Mouse (Mus musculus) limb, embryonic 14.5 days (tissue): ENCODE results near the gene Ccnjl. TPM values are rescaled to one million over a fixed set of nuclear protein-coding genes. Genes with fewer than 3 reads are reported as not detected.

Experiments
- ATAC-seq: fragments of 200-750 bp; cut with Nextera tagmentation; 2 replicates; pipeline ENCODE4 v1.8.0; 2017; ENCODE audit warnings: low read depth, moderate number of reproducible peaks, moderate TSS enrichment; ENCODE audit not compliant: low FRiP score
- DNase-seq: peaks from one replicate; pipeline ENCODE4 v3.0.0-alpha.2; 2015; ENCODE audit warnings: low spot score
- H3K27ac ChIP-seq: fragments of 300-500 bp; sonication (generic); replicated peaks from 2 replicates; pipeline ENCODE4 v1.5.1; 2014; ENCODE audit warnings: low read depth, mild to moderate bottlenecking, low read length, moderate library complexity, mixed read lengths
- H3K27me3 ChIP-seq: fragments of 300-500 bp; sonication (generic); 2 replicates; pipeline ENCODE4 v1.6.1; 2014; ENCODE audit warnings: low read length, mixed read lengths; ENCODE audit not compliant: control insufficient read depth, insufficient read depth
- H3K36me3 ChIP-seq: fragments of 300-500 bp; sonication (generic); 2 replicates; pipeline ENCODE4 v1.6.1; 2014; ENCODE audit warnings: mild to moderate bottlenecking, low read length, moderate library complexity, mixed read lengths; ENCODE audit not compliant: control insufficient read depth, insufficient read depth
- H3K4me1 ChIP-seq: fragments of 300-500 bp; sonication (generic); 2 replicates; pipeline ENCODE4 v1.6.1; 2014; ENCODE audit warnings: antibody characterized with exemption, low read length, mixed read lengths; ENCODE audit not compliant: control insufficient read depth, insufficient read depth
- H3K4me2 ChIP-seq: fragments of 300-500 bp; sonication (generic); replicated peaks from 2 replicates; pipeline ENCODE4 v1.6.1; 2014; ENCODE audit warnings: low read depth, mild to moderate bottlenecking, low read length, moderate library complexity; ENCODE audit not compliant: severe bottlenecking
- H3K4me3 ChIP-seq: fragments of 300-500 bp; sonication (generic); replicated peaks from 2 replicates; pipeline ENCODE4 v1.5.1; 2014; ENCODE audit warnings: low read length
- H3K9ac ChIP-seq: fragments of 300-500 bp; sonication (generic); 2 replicates; pipeline ENCODE4 v1.6.1; 2014; ENCODE audit warnings: mild to moderate bottlenecking, low read depth, low read length, moderate library complexity; ENCODE audit not compliant: severe bottlenecking
- H3K9me3 ChIP-seq: fragments of 300-500 bp; sonication (generic); 2 replicates; pipeline ENCODE4 v1.6.1; 2016; ENCODE audit warnings: low read length; ENCODE audit not compliant: control insufficient read depth
- POLR2A ChIP-seq: fragments of 200-500 bp; IDR thresholded peaks from 2 replicates; pipeline ENCODE4 v1.8.0; 2012; ENCODE audit warnings: inconsistent platforms, mild to moderate bottlenecking, moderate library complexity, borderline replicate concordance; ENCODE audit not compliant: insufficient read depth, insufficient read length; ENCODE audit errors: extremely low read depth
- WGBS: fragments of 180-500 bp; shearing (Covaris S2); extraction: QIAGEN DNeasy Blood & Tissue Kit; methylation state at CpG from one replicate; pipeline ENCODE4 v1.1.7; 2014; 5-methylcytosine and 5-hydroxymethylcytosine counted together
- polyA plus RNA-seq, 2 experiments: library from polyadenylated mRNA; depleted of rRNA in 1 of 2; stranded (reverse) in 1 of 2; unstranded in 1 of 2; fragments of >200 nt; fragmentation: Nextera tagmentation in 1 of 2; extraction: Ambion mirVana in 1 of 2; gene quantifications; 2 replicates each; pipeline versions ENCODE4 v1.2.1 to v1.2.3; 2012 to 2014

Gene Ccnjl
- polyA plus RNA-seq, 2 experiments: 5.1 to 7.7 TPM

DNA sequence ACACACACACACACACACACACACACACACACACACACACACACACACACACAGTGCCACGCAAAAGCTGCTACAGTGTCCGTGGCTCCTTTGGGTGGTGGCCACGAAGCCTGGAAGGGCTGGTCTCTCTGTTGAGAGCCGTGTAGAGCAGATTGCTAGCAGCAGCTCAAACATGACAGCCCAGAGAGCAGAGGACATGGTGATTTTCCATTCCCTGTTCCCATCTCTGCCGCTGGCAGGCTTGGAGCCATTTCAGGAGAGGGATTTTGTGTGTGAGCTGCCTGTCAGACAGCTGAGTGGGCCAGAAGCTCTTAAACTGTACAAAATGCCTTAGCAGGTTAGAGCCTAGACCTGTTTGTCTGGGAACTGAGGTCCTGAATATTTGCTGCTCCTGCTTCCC lies 38.1 kb downstream of the Ccnjl start:
- H3K9ac ChIP-seq: no peak overlapping the region
- WGBS: 41% methylated on average over 3 of the region's 5 CpGs
- H3K9me3 ChIP-seq: no peaks in the 10 kb centered on the region
- H3K36me3 ChIP-seq: 0 out of 2 replicates have a peak, but pooled peaks cover 6% of the 10 kb centered on the region
- no peaks in the 10 kb centered on the region for H3K27me3 ChIP-seq
- no peak overlapping the region for H3K4me2 ChIP-seq
- ATAC-seq (no peak), DNase-seq (no peak)
- H3K27ac ChIP-seq: 0 out of 2 replicates have a peak overlapping the region, but pooled peaks have one; percentile 33
- peaks cover 11% of the 10 kb centered on the region for H3K4me1 ChIP-seq
- no peak overlapping the region for H3K4me3 ChIP-seq
- no peak for TF ChIP-seq POLR2A

DNA sequence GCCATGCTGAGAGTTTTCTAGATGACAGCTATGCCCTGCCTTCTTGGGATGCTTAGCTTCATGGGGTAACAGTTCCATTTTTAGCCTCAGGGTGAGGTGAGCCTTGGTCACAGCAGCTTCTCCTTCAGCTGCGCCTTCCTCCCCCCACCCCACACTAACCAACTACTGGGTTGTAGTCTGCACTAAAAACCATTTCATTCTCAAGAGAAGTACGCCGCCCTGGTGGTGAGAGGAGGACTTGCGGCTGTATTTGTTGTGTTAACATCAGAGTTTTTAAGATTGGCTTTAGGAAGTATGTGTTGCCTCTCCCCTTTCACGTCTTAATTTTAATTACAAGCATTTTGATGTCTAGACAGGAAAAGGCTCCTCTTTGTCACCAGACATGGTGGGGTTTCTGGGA lies 39.7 kb downstream of the Ccnjl start:
- DNase-seq: no peak
- no peak for TF ChIP-seq POLR2A
- H3K27ac ChIP-seq: no peak overlapping the region
- H3K36me3 ChIP-seq: no peaks in the 10 kb centered on the region
- H3K9me3 ChIP-seq: no peaks in the 10 kb centered on the region
- ATAC-seq: no peak
- no peaks in the 10 kb centered on the region for H3K27me3 ChIP-seq
- H3K4me1 ChIP-seq: peaks cover 11% of the 10 kb centered on the region
- no peak overlapping the region for H3K4me3 ChIP-seq
- H3K4me2 ChIP-seq: no peak overlapping the region
- no peak overlapping the region for H3K9ac ChIP-seq
- 61% methylated on average over 5 of the region's 5 CpGs for WGBS

DNA sequence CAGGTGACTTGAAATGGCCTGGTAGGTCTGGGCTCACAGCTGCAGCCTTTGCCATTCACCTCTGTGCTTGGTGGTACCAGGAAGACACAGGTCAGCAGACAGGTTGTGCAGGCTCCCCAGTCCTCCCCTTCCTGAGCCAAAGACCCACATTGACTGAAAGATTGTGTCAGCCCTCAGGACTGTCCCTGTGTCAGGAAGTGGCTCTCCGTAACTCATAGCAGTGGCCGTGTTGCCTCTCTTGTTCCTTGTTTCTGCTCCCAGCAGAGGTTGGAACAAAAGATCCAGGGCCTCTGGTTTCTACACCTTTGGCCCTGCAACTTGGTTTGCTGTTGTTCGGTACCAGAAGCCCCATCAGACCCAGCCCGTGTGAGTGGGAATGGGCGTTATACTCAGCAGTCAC lies 40.6 kb downstream of the Ccnjl start:
- H3K27me3 ChIP-seq: no peaks in the 10 kb centered on the region
- no peaks in the 10 kb centered on the region for H3K36me3 ChIP-seq
- 81% methylated on average over 5 of the region's 5 CpGs for WGBS
- H3K4me3 ChIP-seq: no peak overlapping the region
- H3K9me3 ChIP-seq: no peaks in the 10 kb centered on the region
- peak overlapping the region; percentile 61 for H3K27ac ChIP-seq
- no peak overlapping the region for H3K9ac ChIP-seq
- no peak overlapping the region for H3K4me2 ChIP-seq
- no peak for TF ChIP-seq POLR2A
- ATAC-seq: no peak
- no peak for DNase-seq
- H3K4me1 ChIP-seq: peaks cover 11% of the 10 kb centered on the region

DNA sequence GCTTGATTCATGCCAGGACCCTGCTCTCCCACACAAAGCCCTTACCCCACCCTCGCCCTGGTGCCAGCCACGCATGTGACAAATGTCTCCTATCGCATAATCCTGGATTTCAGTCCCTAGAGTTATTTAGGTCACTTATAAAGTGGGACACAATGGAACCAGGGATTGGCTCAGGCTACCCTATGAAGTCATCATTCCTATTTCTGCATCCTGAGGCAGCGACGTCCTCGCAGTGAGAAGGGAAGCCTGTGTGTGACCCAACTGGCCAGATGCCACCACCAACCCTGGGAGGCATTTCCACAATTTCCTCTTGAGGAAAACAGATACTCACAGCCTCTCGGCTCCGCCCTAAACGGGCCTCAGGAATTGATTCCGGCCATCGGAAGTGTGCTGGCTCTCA lies 41.0 kb downstream of the Ccnjl start:
- no peak for DNase-seq
- no peaks in the 10 kb centered on the region for H3K36me3 ChIP-seq
- WGBS: 70% methylated on average over 11 of the region's 11 CpGs

DNA sequence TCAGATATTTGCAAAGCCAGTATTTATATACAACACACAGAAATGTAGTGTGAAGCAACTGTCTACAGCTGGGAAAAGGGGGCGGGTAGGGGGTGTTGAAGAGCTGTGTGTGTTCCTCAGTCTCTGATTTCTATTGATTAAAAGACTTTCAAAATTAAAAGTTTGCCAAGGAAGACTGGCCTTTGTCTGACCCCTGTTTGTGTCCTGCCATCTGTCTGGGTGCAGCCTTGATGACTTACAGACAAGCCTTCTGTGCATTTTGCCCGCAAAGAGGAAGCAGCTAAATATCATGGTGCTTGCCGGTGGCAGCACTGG lies 46.4 kb downstream of the Ccnjl start:
- Histone ChIP-seq H3K4me1 (peaks cover 7% of the 10 kb centered on the region), H3K4me2 (no peak overlapping the region), H3K4me3 (no peak overlapping the region), H3K36me3 (peaks cover 7% of the 10 kb centered on the region), H3K27me3 (no peaks in the 10 kb centered on the region), H3K9me3 (no peaks in the 10 kb centered on the region), H3K27ac (no peak overlapping the region), H3K9ac (no peak overlapping the region)
- DNase-seq (no peak), ATAC-seq (no peak)
- 19% methylated on average over 3 of the region's 3 CpGs for WGBS
- no peak for TF ChIP-seq POLR2A

More for the DNA sequence above, 41.0 kb downstream of the Ccnjl start:
- Histone ChIP-seq H3K27me3 (no peaks in the 10 kb centered on the region), H3K9me3 (no peaks in the 10 kb centered on the region), H3K4me1 (peaks cover 11% of the 10 kb centered on the region), H3K4me3 (no peak overlapping the region), H3K9ac (no peak overlapping the region), H3K4me2 (no peak overlapping the region), H3K27ac (peak overlapping the region; percentile 61)
- 0 out of 2 replicates have a peak, but pooled peaks have one; percentile 42 for ATAC-seq
- no peak for TF ChIP-seq POLR2A
